Mouse (Mus musculus) megakaryocyte progenitor cell, adult 5-6 weeks (primary cell): ENCODE results near the gene Castor1. TPM values are rescaled to one million over a fixed set of nuclear protein-coding genes. Genes with fewer than 3 reads are reported as not detected.

Source experiments
- ATAC-seq: replicated peaks from 2 replicates; pipeline ENCODE4 v1.8.0; 2016; ENCODE audit warnings: mild to moderate bottlenecking, moderate TSS enrichment, inconsistent platforms; ENCODE audit not compliant: poor library complexity
- total RNA-seq, 2 experiments: library from RNA; stranded (forward) in 1 of 2; stranded (reverse) in 1 of 2; fragments of 157-497, 149-512 nt in 1 of 2; fragments of 200-1000 nt in 1 of 2; gene quantifications; 2 replicates each; pipeline versions ENCODE4 v1.2.3 to v1.2.4; 2015 to 2017

The Castor1 gene
- total RNA-seq, 2 experiments from 2014 or later: 0.42 to 0.59 TPM

- ATAC-seq: peak; percentile 13; the same call in 1 of the 2 replicates
Observed at GRCm38 (mm10) chr11:4260463-4261187, 42.6 kb downstream of the Castor1 start.

- peak; percentile 60 for ATAC-seq
Observed at GRCm38 (mm10) chr11:4261188-4261494, 43.1 kb downstream of the Castor1 start.

GRCm38 (mm10) chr11:4261969-4262368 is 43.9 kb downstream of the Castor1 start:
- ATAC-seq: peak; percentile 17; the same call in 1 of the 2 replicates

- no peak for ATAC-seq
Observed at GRCm38 (mm10) chr11:4262847-4263246, 44.8 kb downstream of the Castor1 start.

- ATAC-seq: no peak
Observed at GRCm38 (mm10) chr11:4263296-4263695, 45.3 kb downstream of the Castor1 start.

GRCm38 (mm10) chr11:4264066-4264465 is 46.0 kb downstream of the Castor1 start:
- ATAC-seq: no peak

GRCm38 (mm10) chr11:4266271-4267201 is 48.5 kb downstream of the Castor1 start:
- peak; percentile 35 for ATAC-seq

- ATAC-seq: no peak
Observed at GRCm38 (mm10) chr11:4267202-4267578, 49.2 kb downstream of the Castor1 start.

GRCm38 (mm10) chr11:4268500-4268899 is 50.5 kb downstream of the Castor1 start:
- ATAC-seq: no peak

GRCm38 (mm10) chr11:4270744-4271459 is 52.9 kb downstream of the Castor1 start:
- peak; percentile 62 for ATAC-seq

GRCm38 (mm10) chr11:4271544-4271943 is 53.5 kb downstream of the Castor1 start:
- ATAC-seq: no peak

Other genes starting within 250 kb of the Castor1 start
- gene 4930556J24Rik, start 241.4 kb upstream of the Castor1 start, total RNA-seq (2015): not detected in 2 replicates
- not detected in 2 replicates for gene 4930556J24Rik, start 241.4 kb upstream of the Castor1 start, total RNA-seq (2017)
- 0.37 TPM in 1 of 2 replicates, not detected in the other for gene Gal3st1, start 234.6 kb upstream of the Castor1 start, total RNA-seq (2015)
- gene Gal3st1, start 234.6 kb upstream of the Castor1 start, total RNA-seq (2017): 0.30 and 0.75 TPM in 2 replicates
- gene Sec14l4, start 186.8 kb upstream of the Castor1 start, total RNA-seq (2015): not detected in 2 replicates
- not detected in 2 replicates for gene Sec14l4, start 186.8 kb upstream of the Castor1 start, total RNA-seq (2017)
- not detected in 2 replicates for gene Sec14l3, start 153.4 kb upstream of the Castor1 start, total RNA-seq (2015)
- gene Sec14l3, start 153.4 kb upstream of the Castor1 start, total RNA-seq (2017): not detected in 2 replicates
- gene Mtfp1, start 122.8 kb upstream of the Castor1 start, total RNA-seq (2015): 9.7 and 12.0 TPM in 2 replicates
- gene Mtfp1, start 122.8 kb upstream of the Castor1 start, total RNA-seq (2017): 9.2 and 12.0 TPM in 2 replicates
- 0.71 and 0.72 TPM in 2 replicates for gene Sec14l2, start 94.8 kb upstream of the Castor1 start, total RNA-seq (2015)
- 0.87 and 1.7 TPM in 2 replicates for gene Sec14l2, start 94.8 kb upstream of the Castor1 start, total RNA-seq (2017)
- gene Rnf215, start 83.0 kb upstream of the Castor1 start, total RNA-seq (2015): 2.5 and 4.7 TPM in 2 replicates
- 5.9 and 8.8 TPM in 2 replicates for gene Rnf215, start 83.0 kb upstream of the Castor1 start, total RNA-seq (2017)
- 0.44 and 0.54 TPM in 2 replicates for gene Ccdc157, start 57.9 kb upstream of the Castor1 start, total RNA-seq (2015)
- 0.67 and 0.95 TPM in 2 replicates for gene Ccdc157, start 57.9 kb upstream of the Castor1 start, total RNA-seq (2017)
- 64.8 and 65.7 TPM in 2 replicates for gene Sf3a1, start 57.9 kb upstream of the Castor1 start, total RNA-seq (2015)
- 35.3 and 40.0 TPM in 2 replicates for gene Sf3a1, start 57.9 kb upstream of the Castor1 start, total RNA-seq (2017)
- 1.9 and 2.7 TPM in 2 replicates for gene Tbc1d10a, start 31.4 kb upstream of the Castor1 start, total RNA-seq (2015)
- gene Tbc1d10a, start 31.4 kb upstream of the Castor1 start, total RNA-seq (2017): 4.3 and 8.0 TPM in 2 replicates
- 11.4 and 20.2 TPM in 2 replicates for gene Osm, start 18.2 kb downstream of the Castor1 start, total RNA-seq (2015)
- 8.4 and 26.8 TPM in 2 replicates for gene Osm, start 18.2 kb downstream of the Castor1 start, total RNA-seq (2017)
- gene Lif, start 39.3 kb downstream of the Castor1 start, total RNA-seq (2015): 0.12 and 1.4 TPM in 2 replicates
- gene Lif, start 39.3 kb downstream of the Castor1 start, total RNA-seq (2017): 0.20 and 0.37 TPM in 2 replicates
- gene Hormad2, start 222.9 kb downstream of the Castor1 start, total RNA-seq (2015): 2.6 and 2.8 TPM in 2 replicates
- gene Hormad2, start 222.9 kb downstream of the Castor1 start, total RNA-seq (2017): 0.87 TPM in 1 of 2 replicates, not detected in the other